Mouse (Mus musculus): ENCODE results near the gene Tardbp. TPM values are rescaled to one million over a fixed set of nuclear protein-coding genes. Genes with fewer than 3 reads are reported as not detected.

Tardbp gene
- polyA plus RNA-seq, 1 experiment from 2014 or later: 76.7 TPM

DNA sequence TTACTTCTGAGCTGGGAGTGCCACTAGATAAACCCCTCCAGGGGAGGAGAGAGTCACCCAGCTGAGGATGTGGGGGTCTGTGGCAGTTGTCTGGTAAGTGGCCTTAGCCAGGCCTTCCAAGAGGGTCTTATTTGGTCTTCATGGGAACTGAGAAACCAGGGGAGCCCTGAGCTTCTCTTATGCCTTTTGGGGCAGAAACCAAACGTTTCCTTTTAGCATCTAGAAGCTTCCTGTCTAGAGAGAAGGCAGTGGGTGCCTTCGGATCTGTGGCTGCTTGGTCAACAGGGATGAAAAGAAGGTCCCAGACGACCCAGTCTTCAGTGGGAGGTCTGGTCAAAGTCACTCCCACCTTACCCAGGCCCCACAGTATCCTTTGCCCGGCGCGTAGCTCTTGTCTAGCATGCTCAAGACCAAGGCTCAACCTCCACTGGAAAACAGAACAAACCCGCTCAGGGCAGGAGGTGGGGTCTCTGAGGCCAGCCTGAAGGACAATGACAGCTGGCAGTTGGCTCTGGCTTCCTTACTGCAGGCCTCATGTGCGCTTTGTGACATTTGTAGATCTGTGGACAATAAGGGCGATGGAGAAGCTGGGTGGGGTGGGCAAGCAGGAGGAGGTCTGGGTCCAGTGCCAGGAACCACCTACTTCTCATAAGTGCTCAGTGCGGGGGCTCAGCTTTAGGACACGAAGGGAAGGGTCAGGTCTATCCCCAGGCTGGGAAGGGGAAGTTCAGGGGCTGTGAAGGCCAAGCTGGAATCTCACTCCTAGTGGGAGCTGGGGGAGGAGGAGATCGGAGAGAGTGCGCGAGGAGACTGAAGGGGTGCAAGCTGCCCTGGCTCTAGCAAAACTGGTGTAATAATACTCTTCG lies 16.7 kb upstream of the Tardbp start, which contains the start of gene Gm572:
Gene Gm572, plus strand, starts transcription at position 27 of the 866 bp plus-strand sequence.
- no peak within 1 kb of the TSS for H3K9ac ChIP-seq (replicated peaks)
- TF ChIP-seq EP300 (IDR thresholded peaks at IDR 0.05; ENCODE audit: low read depth) (no peak), CTCF (IDR thresholded peaks at IDR 0.05; ENCODE audit: low read depth) (no peak)
- peaks cover 6% of the 10 kb centered on the region for H3K4me1 ChIP-seq (ENCODE audit: insufficient read depth)
- no peaks in the 10 kb centered on the region for H3K27me3 ChIP-seq (ENCODE audit: insufficient read depth, low read length)
- ATAC-seq (no peak), DNase-seq (no peak)
- H3K9me3 ChIP-seq (ENCODE audit: low read length): no peaks in the 10 kb centered on the region
- no peak within 1 kb of the TSS for H3K4me3 ChIP-seq (ENCODE audit: low read depth, low read length)
- H3K36me3 ChIP-seq (replicated peaks; ENCODE audit: insufficient read depth, low read length): no peaks in the 10 kb centered on the region
- WGBS (ENCODE audit: insufficient replicate concordance): 46% methylated on average over 15 of the region's 15 CpGs
- H3K4me2 ChIP-seq (ENCODE audit: low read depth, low read length): peak within 1 kb of the TSS; percentile 59
- H3K27ac ChIP-seq (ENCODE audit: low read depth): no peak within 1 kb of the TSS

DNA sequence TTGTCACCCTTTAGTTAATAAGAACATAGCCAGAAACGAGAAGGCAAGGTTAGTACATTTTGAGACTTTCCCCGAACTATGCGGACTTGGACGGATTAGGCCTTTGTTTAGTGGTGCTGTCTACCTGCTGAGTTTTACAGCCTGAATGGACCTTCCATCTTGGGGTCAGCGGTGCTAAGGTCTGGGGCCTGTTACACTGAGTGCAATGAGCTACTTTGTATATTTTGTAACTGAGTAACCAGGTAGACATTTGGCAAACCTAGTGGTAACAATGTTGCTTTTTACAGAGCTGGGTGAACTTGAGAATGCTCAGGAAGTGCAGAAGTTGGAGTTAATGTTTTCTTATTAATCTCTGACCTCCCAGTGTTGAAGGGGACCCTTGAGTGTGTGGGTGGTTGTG lies 14.3 kb upstream of the Tardbp start:
- no peaks in the 10 kb centered on the region for H3K27me3 ChIP-seq (ENCODE audit: insufficient read depth, low read length)
- no peaks in the 10 kb centered on the region for H3K9me3 ChIP-seq (ENCODE audit: low read length)
- H3K4me1 ChIP-seq (ENCODE audit: insufficient read depth): peaks cover 6% of the 10 kb centered on the region
- peak; percentile 85 for ATAC-seq
- 72% methylated on average over 5 of the region's 5 CpGs for WGBS (ENCODE audit: insufficient replicate concordance)
- no peak for DNase-seq
- no peak overlapping the region for H3K9ac ChIP-seq (replicated peaks)
- no peaks in the 10 kb centered on the region for H3K36me3 ChIP-seq (replicated peaks; ENCODE audit: insufficient read depth, low read length)
- peak overlapping the region; percentile 63 for H3K27ac ChIP-seq (ENCODE audit: low read depth)
- no peak overlapping the region for H3K4me3 ChIP-seq (ENCODE audit: low read depth, low read length)
- no peak for TF ChIP-seq CTCF (IDR thresholded peaks at IDR 0.05; ENCODE audit: low read depth)
- no peak for TF ChIP-seq EP300 (IDR thresholded peaks at IDR 0.05; ENCODE audit: low read depth)
- no peak overlapping the region for H3K4me2 ChIP-seq (ENCODE audit: low read depth, low read length)

DNA sequence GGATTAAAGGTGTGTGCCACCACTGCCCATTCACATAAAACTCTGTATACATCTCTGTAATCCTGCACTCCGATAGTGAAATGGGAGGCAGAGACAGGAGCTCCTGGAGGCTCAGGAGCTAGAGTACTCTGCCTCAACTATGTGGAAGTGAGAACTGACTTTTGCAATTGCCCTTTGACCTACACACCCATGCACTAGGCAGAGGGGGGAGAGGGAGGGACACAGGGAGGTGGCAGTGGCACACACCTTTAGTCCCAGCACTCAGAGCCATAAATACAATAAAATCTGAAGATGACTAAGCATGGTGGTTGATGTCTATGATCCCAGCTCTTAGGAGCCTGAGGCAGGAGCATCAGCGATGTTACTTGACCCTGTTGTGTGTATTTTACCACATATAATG lies 12.6 kb upstream of the Tardbp start:
- 50% methylated on average over 2 of the region's 2 CpGs for WGBS (ENCODE audit: insufficient replicate concordance)
- peak; percentile 50; the same call in 1 of the 2 replicates for ATAC-seq

DNA sequence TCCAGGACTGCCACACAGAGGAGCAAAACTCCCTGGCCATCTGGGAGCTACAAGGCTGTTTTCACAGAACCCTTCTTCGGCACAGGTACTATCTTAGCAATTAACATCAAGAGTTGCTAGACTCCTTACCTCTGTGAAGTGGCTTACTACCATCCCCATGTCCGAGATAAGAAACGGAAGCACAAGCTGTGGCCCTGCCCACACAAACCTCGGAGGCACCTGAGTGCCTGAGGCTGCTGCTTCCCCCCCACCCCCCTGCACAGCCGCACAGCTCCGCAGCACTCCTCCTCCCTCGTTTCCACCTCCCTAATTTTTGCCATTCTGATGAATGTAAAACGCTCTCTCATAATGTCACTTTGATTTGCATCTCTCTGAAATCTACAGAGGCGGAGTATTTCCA lies 11.5 kb upstream of the Tardbp start:
- 38% methylated on average over 9 of the region's 9 CpGs for WGBS (ENCODE audit: insufficient replicate concordance)
- DNase-seq: no peak
- no peak for ATAC-seq
- Histone ChIP-seq H3K27me3 (ENCODE audit: insufficient read depth, low read length) (no peaks in the 10 kb centered on the region), H3K4me2 (ENCODE audit: low read depth, low read length) (no peak overlapping the region), H3K4me3 (ENCODE audit: low read depth, low read length) (no peak overlapping the region), H3K4me1 (ENCODE audit: insufficient read depth) (no peaks in the 10 kb centered on the region; the same call in 1 of the 2 replicates), H3K9me3 (ENCODE audit: low read length) (no peaks in the 10 kb centered on the region), H3K27ac (ENCODE audit: low read depth) (no peak overlapping the region), H3K9ac (replicated peaks) (no peak overlapping the region), H3K36me3 (replicated peaks; ENCODE audit: insufficient read depth, low read length) (no peaks in the 10 kb centered on the region)
- TF ChIP-seq EP300 (IDR thresholded peaks at IDR 0.05; ENCODE audit: low read depth): no peak
- no peak for TF ChIP-seq CTCF (IDR thresholded peaks at IDR 0.05; ENCODE audit: low read depth)

More for the DNA sequence above, 12.6 kb upstream of the Tardbp start:
- Histone ChIP-seq H3K4me1 (ENCODE audit: insufficient read depth) (peaks cover 6% of the 10 kb centered on the region), H3K9me3 (ENCODE audit: low read length) (no peaks in the 10 kb centered on the region), H3K4me2 (ENCODE audit: low read depth, low read length) (no peak overlapping the region), H3K27me3 (ENCODE audit: insufficient read depth, low read length) (no peaks in the 10 kb centered on the region), H3K27ac (ENCODE audit: low read depth) (no peak overlapping the region), H3K4me3 (ENCODE audit: low read depth, low read length) (no peak overlapping the region), H3K9ac (replicated peaks) (no peak overlapping the region), H3K36me3 (replicated peaks; ENCODE audit: insufficient read depth, low read length) (no peaks in the 10 kb centered on the region)
- no peak for TF ChIP-seq EP300 (IDR thresholded peaks at IDR 0.05; ENCODE audit: low read depth)
- TF ChIP-seq CTCF (IDR thresholded peaks at IDR 0.05; ENCODE audit: low read depth): no peak
- DNase-seq: no peak

DNA sequence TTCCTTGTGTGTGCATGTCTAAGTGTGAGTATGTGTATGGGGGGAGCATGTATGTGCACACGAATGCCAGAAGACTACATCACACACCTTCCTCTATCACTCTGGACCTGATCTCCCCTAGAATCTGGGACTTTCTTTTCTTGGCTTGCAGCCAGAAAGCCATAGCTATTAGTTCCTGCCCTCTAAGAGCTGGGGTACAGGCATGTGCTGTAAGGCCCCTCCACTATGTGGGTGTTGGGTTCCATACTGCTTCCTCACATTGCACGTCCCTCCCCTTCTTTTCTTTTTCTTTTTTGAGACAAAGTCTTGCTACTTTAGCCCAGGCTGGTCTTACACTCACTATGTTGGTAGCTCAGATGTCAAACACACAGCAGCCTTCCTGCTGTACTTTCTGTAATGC lies 8.5 kb upstream of the Tardbp start:
- Histone ChIP-seq H3K9me3 (ENCODE audit: low read length) (no peaks in the 10 kb centered on the region), H3K27me3 (ENCODE audit: insufficient read depth, low read length) (no peaks in the 10 kb centered on the region), H3K4me1 (ENCODE audit: insufficient read depth) (no peaks in the 10 kb centered on the region; the same call in 1 of the 2 replicates), H3K36me3 (replicated peaks; ENCODE audit: insufficient read depth, low read length) (no peaks in the 10 kb centered on the region), H3K4me2 (ENCODE audit: low read depth, low read length) (no peak overlapping the region), H3K9ac (replicated peaks) (no peak overlapping the region), H3K4me3 (ENCODE audit: low read depth, low read length) (no peak overlapping the region), H3K27ac (ENCODE audit: low read depth) (no peak overlapping the region)
- WGBS (ENCODE audit: insufficient replicate concordance): 67% methylated on average over 2 of the region's 2 CpGs
- DNase-seq (no peak), ATAC-seq (no peak)
- no peak for TF ChIP-seq EP300 (IDR thresholded peaks at IDR 0.05; ENCODE audit: low read depth)
- TF ChIP-seq CTCF (IDR thresholded peaks at IDR 0.05; ENCODE audit: low read depth): no peak

DNA sequence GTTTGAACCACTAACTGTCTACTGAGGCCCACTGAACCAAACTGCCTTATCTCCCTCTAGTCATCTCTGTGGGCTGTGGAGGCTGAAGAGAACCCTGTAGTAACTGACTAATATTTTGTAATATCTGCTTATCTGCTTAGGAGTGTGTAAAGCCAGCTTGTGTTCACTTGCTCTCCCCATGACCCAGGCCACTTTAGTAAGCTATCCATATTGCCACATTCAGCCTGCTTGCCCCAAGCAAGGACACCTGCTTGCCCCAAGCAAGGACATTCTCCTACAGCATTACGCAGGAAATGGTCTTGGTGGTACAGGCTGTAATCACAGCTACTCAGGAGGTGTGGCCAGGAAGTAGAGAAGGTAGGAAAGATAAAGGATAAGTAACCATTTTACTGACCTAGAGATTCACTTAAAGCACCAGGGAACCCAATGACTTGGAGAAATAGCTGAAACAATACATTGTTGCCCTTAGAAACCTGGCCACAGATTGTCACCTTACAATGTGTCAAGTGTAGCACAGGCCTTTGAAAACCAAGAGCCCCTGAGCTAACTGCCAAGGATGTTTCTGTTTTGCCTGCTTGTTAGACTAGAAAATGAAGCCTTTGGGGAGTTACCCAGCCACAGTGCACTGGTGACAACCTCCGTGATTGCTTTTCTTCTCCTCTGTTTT lies 6.7 kb upstream of the Tardbp start:
- 48% methylated on average over 2 of the region's 2 CpGs for WGBS (ENCODE audit: insufficient replicate concordance)
- DNase-seq (no peak), ATAC-seq (peak; percentile 53; the same call in 1 of the 2 replicates)
- H3K27me3 ChIP-seq (ENCODE audit: insufficient read depth, low read length): no peaks in the 10 kb centered on the region
- no peak overlapping the region for H3K4me2 ChIP-seq (ENCODE audit: low read depth, low read length)
- H3K4me3 ChIP-seq (ENCODE audit: low read depth, low read length): no peak overlapping the region
- TF ChIP-seq CTCF (IDR thresholded peaks at IDR 0.05; ENCODE audit: low read depth): no peak
- no peak for TF ChIP-seq EP300 (IDR thresholded peaks at IDR 0.05; ENCODE audit: low read depth)
- H3K36me3 ChIP-seq (replicated peaks; ENCODE audit: insufficient read depth, low read length): no peaks in the 10 kb centered on the region
- H3K4me1 ChIP-seq (ENCODE audit: insufficient read depth): no peaks in the 10 kb centered on the region
- H3K9ac ChIP-seq (replicated peaks): no peak overlapping the region
- H3K27ac ChIP-seq (ENCODE audit: low read depth): no peak overlapping the region
- H3K9me3 ChIP-seq (ENCODE audit: low read length): no peaks in the 10 kb centered on the region
